Mouse (Mus musculus): ENCODE data around the gene Ap3d1.

The Ap3d1 gene

DNA sequence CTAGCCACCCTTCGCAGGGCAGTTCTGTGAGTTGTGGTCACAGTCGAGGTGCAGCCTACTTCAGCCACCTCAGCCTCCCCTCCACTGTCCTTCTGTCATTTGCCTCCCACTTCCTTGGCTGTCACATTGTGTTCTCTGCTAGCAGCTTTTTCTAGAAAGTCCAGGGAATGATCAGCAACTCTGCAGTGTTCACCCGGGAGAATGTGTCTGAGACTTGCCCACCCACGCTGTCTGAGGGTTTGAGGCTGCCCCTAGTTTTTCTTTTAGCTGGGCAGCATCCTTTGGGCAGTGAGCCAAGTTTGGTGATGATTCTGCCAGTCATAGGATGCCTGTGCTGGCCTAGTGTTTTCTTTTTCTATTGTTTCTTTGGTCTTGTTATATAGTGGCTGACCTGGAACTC, 14.9 kb upstream of the Ap3d1 start:
- DNase-seq, result peak; percentile 28 to 45

GRCm38 (mm10) chr10:80756509-80756908, 14.4 kb upstream of the Ap3d1 start:
- no peak for DNase-seq

DNA sequence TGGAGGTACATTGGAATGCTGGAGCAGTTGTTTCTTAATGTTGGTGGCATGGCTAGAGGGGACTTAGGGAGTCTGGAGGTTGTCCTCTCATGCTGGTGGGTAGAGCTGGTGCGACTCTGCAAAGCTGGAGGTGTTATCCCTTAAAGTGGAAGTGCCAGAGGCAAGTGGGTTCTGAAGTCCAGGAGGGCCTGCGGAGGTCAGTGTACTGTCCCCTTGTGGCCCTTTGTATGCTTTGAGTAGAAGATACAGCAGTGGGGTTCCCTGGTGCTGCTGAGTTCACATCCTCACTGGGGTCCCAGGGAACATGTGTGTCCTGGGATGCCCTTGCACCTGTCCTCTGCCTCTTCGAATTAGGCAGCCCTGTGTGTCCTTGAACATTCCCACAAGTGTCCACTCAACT, 14.0 kb upstream of the Ap3d1 start:
- no peak for DNase-seq

DNA sequence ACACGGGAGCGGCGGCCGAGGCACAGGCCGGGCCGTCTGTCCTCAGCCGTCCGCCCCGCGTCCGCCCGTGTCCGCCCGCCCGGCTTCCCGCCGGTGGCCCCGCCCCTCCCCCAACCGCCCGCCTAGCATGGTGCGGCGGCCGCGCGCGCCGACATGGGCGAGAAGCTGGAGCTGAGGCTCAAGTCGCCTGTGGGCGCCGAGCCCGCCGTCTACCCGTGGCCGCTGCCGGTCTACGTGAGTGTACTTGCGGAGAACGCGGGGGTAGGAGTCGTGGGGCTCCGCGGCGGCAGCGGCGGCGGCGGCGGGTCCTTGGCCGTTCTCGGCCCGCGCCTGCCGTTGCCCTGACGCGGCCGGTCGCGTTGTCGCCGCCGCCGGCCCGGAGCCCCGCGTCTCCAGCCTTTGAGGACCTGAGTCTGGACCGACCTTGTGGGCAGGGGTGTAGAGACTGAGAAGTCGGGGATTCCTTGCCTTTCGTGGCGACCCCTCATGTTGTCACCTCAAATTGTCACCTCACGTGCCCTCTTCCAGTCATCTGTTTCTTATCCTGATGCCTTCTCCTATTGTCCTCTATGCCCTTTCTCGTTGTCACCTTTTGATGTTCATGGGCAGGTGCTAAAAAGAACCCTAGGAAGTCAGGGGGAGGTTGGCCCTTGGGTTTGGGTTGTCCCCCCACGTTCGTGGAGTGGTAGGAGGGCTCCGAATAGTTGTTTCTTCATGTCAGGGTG, 13.4 kb upstream of the Ap3d1 start:
- DNase-seq, result no peak

DNA sequence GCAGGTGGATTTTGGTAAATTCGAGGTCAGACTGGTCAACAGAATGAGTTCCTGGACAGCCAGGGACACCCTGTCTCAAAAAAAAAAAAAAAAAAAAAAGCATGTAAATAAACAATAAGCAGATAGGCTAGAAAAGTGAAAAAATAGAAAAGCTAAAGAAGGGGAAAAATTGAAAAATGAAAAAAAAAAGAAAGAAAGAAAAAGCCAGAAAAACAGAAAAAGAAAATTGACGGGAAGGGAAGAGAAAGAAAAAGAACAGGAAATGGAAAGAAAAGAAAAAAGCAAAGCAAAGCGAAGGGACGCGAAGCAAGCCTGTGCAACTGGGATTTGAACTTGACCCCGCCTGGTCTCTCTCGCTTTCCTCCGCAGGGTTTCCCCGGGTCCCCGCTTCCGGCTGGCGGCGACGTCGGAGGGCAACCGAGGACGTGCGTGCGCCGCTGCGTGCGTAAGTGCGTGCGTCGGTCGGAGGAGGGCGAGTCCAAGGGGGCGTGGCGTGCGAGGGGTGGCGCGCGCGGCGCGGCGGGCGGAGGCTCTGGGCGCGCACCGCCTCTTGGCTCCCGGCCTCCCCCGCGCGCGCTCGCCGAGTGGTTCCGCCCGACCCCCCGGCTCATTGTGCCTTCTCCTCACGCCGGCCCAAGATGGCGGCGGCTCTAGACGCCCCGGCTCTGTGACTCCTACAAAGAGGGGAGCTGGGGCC, 12.7 kb upstream of the Ap3d1 start, which contains the start of gene Dot1l:
Dot1l (plus strand) TSS at position 613 of the 697 bp plus-strand sequence.
- peak; percentile 98 to 99 for DNase-seq

DNA sequence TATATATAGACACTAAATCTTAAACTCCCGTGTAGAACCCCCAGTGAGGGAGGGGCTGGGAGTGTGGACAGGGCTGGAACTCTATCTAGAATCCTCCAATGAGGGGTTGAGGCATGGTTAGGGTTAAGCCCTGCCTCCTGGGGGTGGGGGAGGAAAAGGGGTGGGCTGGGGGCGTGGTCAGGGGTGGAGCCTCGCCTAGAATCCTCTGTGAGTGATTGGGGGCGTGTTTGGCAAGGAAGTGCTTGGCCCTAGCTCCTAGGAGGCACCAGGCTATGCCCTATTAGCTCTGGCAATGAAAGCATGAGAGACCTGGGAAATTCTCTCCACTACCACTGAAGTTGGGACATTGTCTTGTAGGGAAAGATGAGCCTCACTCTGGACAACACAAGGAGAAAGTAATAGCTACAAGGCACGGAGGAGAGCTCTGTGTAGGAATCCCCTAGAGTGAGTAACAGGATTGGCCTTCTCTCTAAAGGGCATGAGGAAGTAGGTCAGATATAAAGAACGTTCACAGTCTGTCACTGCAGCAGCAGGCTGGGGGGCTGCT, 10.1 kb upstream of the Ap3d1 start:
- DNase-seq, result peak; percentile 47 to 59

- peak; percentile 56 to 64 for DNase-seq
Observed at GRCm38 (mm10) chr10:80751188-80751832, 9.2 kb upstream of the Ap3d1 start.

- DNase-seq, result no peak
Observed at GRCm38 (mm10) chr10:80748609-80749008, 6.5 kb upstream of the Ap3d1 start.

GRCm38 (mm10) chr10:80747410-80747809, 5.3 kb upstream of the Ap3d1 start:
- peak; percentile 88 to 89 for DNase-seq

DNA sequence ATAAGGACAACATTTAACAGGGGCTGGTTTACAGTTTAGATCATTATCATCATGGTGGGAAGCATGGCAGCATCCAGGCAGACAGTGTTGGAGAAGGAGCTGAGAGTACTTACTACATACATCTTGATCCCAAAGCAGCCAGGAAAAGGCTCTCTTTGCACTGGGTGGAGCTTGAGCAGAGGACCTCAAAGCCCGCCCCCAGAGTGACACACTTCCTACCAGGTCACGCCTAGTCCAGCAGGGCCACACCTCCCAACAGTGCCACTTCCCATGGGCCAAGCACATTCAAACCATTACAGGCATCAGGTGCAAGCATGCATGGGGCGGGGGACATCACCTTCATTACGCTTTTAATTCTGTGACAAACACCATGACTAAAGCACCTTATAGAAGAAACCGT, 2.2 kb upstream of the Ap3d1 start:
- DNase-seq, result no peak

GRCm38 (mm10) chr10:80741634-80742179, 357 bp downstream of the Ap3d1 start:
- no peak for DNase-seq

- DNase-seq, result peak in 1 of 2 experiments; percentile 39
Observed at GRCm38 (mm10) chr10:80741146-80741545, 918 bp downstream of the Ap3d1 start.

- no peak for DNase-seq
Observed at GRCm38 (mm10) chr10:80738657-80739056, 3.4 kb downstream of the Ap3d1 start.

DNA sequence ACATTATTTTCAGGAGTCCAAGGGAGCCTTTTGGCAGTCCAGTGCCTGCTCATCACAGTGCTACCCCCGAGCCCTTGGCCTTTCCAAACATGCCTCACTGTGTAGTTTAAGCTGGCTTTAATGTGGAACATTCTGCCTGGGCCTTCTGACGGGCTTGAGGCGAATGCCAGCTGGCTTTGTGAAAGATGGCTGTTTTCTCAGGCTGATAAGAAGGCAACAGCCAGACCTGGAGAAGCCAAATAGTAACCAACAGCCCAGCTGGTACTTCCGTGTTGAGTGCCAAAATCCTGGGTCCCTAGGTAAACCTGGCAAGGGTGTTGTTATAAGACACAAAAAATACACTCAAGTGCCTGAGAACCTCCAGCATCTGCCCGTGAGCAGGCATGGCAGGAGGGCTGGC, 5.3 kb downstream of the Ap3d1 start:
- DNase-seq, result peak; percentile 57 to 65

DNA sequence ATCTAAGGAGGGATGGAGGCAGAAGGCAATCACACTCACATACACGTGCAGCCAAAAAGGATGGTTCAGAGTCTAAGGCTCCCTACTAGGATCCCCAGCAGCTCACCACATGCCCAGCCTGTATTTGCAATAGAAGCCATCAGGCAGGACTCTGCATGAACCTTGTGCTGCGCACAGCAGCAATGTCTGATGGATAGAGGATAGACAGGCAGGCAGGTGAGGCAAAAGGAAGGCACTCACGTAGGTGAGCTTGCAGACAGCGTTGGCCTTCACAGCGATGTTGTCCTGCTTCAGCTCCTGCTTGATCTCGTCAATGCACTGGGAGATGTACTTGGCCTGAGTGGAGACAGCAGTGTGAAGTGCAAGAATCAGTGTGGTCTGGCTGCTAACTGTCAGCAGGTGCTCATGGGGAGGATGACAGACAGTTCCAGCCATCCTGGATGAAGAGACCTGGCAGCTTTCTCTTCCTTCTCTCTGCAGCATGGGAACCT, 9.4 kb downstream of the Ap3d1 start:
- DNase-seq, result peak in 1 of 2 experiments; percentile 54

GRCm38 (mm10) chr10:80727369-80728127, 14.5 kb downstream of the Ap3d1 start:
- DNase-seq, result no peak

- no peak for DNase-seq
Observed at GRCm38 (mm10) chr10:80717281-80717680, 24.8 kb downstream of the Ap3d1 start.

GRCm38 (mm10) chr10:80710834-80711233, 31.2 kb downstream of the Ap3d1 start:
- no peak for DNase-seq

DNA sequence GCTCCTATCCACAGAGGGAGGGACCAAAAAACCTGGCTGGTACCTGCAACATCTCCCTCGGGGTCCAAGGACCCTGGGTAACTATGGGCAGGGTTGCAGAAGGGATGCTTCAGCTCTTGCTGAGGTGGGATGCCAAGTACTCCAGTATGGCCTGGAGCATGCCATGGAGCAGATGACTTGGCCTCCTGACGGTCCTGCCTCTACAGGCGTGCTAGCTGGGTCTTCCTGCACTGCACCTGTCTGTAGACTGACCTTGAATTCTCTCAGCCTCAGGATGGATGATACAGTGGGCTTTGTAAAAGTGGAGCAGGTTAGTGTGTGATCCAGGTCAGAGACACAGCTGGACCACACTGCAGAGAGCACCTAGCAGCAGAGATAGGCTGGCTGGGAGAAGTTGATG, 36.6 kb downstream of the Ap3d1 start:
- DNase-seq, result no peak

GRCm38 (mm10) chr10:80705033-80705432, 37.0 kb downstream of the Ap3d1 start:
- DNase-seq, result no peak

- no peak for DNase-seq
Observed at GRCm38 (mm10) chr10:80704418-80704817, 37.6 kb downstream of the Ap3d1 start.

DNA sequence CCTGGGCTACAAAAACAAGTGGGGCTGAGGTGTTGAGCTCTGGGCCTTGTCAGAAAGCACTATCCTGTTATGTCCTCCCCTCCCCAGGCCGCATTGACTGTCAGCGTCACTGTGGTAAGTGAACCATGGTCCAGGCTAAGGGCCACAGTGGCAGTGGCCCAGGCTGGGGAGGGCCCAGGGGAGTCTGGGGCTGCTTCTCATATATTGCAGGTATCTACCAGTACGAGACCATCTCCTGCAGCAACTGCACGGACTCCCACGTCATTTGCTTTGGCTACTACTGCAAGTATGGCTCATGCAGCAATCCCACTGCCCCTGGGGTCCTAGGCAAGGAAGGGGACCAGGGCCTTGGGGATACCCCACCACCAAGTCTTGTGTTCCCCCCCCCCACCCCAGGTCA, 38.4 kb downstream of the Ap3d1 start:
- DNase-seq, result no peak
